Mouse (Mus musculus): ENCODE data around the gene 4930402H24Rik. TPM values are rescaled to one million over a fixed set of nuclear protein-coding genes. Genes with fewer than 3 reads are reported as not detected.
A peak's percentile ranks its signal among the peaks of the same experiment; 100 is the strongest.

4930402H24Rik gene
- polyA plus RNA-seq, 1 experiment from 2014 or later, result 25.9 TPM

DNA sequence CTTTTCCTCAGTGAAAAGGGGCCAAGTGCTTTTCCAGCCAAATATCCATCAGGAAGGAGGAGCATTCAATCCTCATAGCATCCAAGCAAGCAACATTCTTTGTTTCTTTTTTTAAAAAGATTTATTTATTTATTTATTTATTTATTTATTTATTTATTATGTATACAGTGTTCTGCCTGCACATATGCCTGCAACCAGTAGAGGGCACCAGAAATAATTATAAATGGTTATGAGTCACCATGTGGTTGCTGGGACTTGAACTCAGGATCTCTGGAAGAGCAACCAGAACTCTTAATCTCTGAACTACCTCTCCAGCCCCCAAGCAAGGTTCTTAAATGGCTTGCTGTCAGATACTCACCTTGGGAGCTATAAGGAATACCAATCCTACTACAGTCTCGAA lies 93.7 kb downstream of the 4930402H24Rik start:
- H3K27ac ChIP-seq (ENCODE audit: low read length), result no peak overlapping the region
- H3K9ac ChIP-seq (ENCODE audit: low read depth, low read length), result no peak overlapping the region
- WGBS, result 90% methylated on average over 1 of the region's 1 CpGs
- ATAC-seq, result no peak
- 0 out of 2 replicates have a peak, but pooled peaks cover 6% of the 10 kb centered on the region for H3K36me3 ChIP-seq (ENCODE audit: control insufficient read depth, insufficient read depth, low read length)
- no peak overlapping the region for H3K4me3 ChIP-seq (ENCODE audit: low read length)
- H3K4me1 ChIP-seq (ENCODE audit: control insufficient read depth, insufficient read depth, low read length), result no peaks in the 10 kb centered on the region
- H3K4me2 ChIP-seq (ENCODE audit: low read depth, low read length), result no peak overlapping the region
- no peaks in the 10 kb centered on the region for H3K9me3 ChIP-seq (ENCODE audit: control insufficient read depth, low read length)
- H3K27me3 ChIP-seq (replicated peaks; ENCODE audit: control insufficient read depth, insufficient read depth, low read length), result no peaks in the 10 kb centered on the region

GRCm38 (mm10) chr2:130805146-130805545 lies 101.1 kb downstream of the 4930402H24Rik start:
- H3K4me2 ChIP-seq (ENCODE audit: low read depth, low read length), result no peak overlapping the region
- no peak overlapping the region for H3K27ac ChIP-seq (ENCODE audit: low read length)
- no peak overlapping the region for H3K9ac ChIP-seq (ENCODE audit: low read depth, low read length)
- H3K9me3 ChIP-seq (ENCODE audit: control insufficient read depth, low read length), result no peaks in the 10 kb centered on the region
- H3K36me3 ChIP-seq (ENCODE audit: control insufficient read depth, insufficient read depth, low read length), result 0 out of 2 replicates have a peak, but pooled peaks cover 5% of the 10 kb centered on the region
- 99% methylated on average over 3 of the region's 3 CpGs for WGBS
- no peaks in the 10 kb centered on the region for H3K4me1 ChIP-seq (ENCODE audit: control insufficient read depth, insufficient read depth, low read length)
- no peak for ATAC-seq
- no peak overlapping the region for H3K4me3 ChIP-seq (ENCODE audit: low read length)
- H3K27me3 ChIP-seq (replicated peaks; ENCODE audit: control insufficient read depth, insufficient read depth, low read length), result no peaks in the 10 kb centered on the region

- ATAC-seq, result no peak
- Histone ChIP-seq H3K27ac (ENCODE audit: low read length) (no peak overlapping the region), H3K4me1 (ENCODE audit: control insufficient read depth, insufficient read depth, low read length) (no peaks in the 10 kb centered on the region), H3K9me3 (ENCODE audit: control insufficient read depth, low read length) (no peaks in the 10 kb centered on the region), H3K9ac (ENCODE audit: low read depth, low read length) (no peak overlapping the region), H3K27me3 (replicated peaks; ENCODE audit: control insufficient read depth, insufficient read depth, low read length) (no peaks in the 10 kb centered on the region), H3K4me2 (ENCODE audit: low read depth, low read length) (no peak overlapping the region), H3K4me3 (ENCODE audit: low read length) (no peak overlapping the region), H3K36me3 (ENCODE audit: control insufficient read depth, insufficient read depth, low read length) (0 out of 2 replicates have a peak, but pooled peaks cover 5% of the 10 kb centered on the region)
- 74% methylated on average over 25 of the region's 25 CpGs for WGBS
Measured at GRCm38 (mm10) chr2:130803706-130804105, 102.5 kb downstream of the 4930402H24Rik start.

- no peak for ATAC-seq
- no peaks in the 10 kb centered on the region for H3K9me3 ChIP-seq (ENCODE audit: control insufficient read depth, low read length)
- 77% methylated on average over 8 of the region's 8 CpGs for WGBS
- H3K4me3 ChIP-seq (ENCODE audit: low read length), result no peak overlapping the region
- no peak overlapping the region for H3K27ac ChIP-seq (ENCODE audit: low read length)
- H3K9ac ChIP-seq (ENCODE audit: low read depth, low read length), result no peak overlapping the region
- peaks cover 3% of the 10 kb centered on the region; the same call in 1 of the 2 replicates for H3K36me3 ChIP-seq (ENCODE audit: control insufficient read depth, insufficient read depth, low read length)
- no peak overlapping the region for H3K4me2 ChIP-seq (ENCODE audit: low read depth, low read length)
- H3K4me1 ChIP-seq (ENCODE audit: control insufficient read depth, insufficient read depth, low read length), result no peaks in the 10 kb centered on the region
- no peaks in the 10 kb centered on the region for H3K27me3 ChIP-seq (replicated peaks; ENCODE audit: control insufficient read depth, insufficient read depth, low read length)
Measured at GRCm38 (mm10) chr2:130795731-130796130, 110.5 kb downstream of the 4930402H24Rik start.

DNA sequence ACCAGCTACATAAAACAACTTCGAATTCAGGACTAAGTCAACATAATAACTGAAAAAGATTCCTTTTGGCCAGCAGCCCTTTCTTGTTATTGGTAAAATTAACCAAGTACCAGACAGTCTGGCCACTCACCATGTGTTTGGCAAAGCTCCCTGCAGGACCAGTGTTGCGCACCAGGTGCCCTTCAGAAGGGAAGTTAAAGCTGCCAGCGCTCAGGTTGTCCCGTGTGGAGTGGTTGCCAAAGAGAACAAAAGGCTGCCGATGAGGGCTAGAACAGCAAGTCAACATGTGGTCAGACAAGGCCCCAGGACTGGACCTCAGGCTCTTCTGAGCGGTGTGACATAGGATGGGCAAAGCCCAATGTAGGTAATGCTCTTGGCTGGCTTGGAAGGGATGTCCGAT lies 114.5 kb downstream of the 4930402H24Rik start:
- H3K36me3 ChIP-seq (ENCODE audit: control insufficient read depth, insufficient read depth, low read length), result peaks cover 3% of the 10 kb centered on the region; the same call in 1 of the 2 replicates
- ATAC-seq, result no peak
- WGBS, result 93% methylated on average over 7 of the region's 7 CpGs

GRCm38 (mm10) chr2:130789642-130790041 lies 116.6 kb downstream of the 4930402H24Rik start:
- Histone ChIP-seq H3K4me1 (ENCODE audit: control insufficient read depth, insufficient read depth, low read length) (no peaks in the 10 kb centered on the region), H3K27me3 (replicated peaks; ENCODE audit: control insufficient read depth, insufficient read depth, low read length) (no peaks in the 10 kb centered on the region), H3K9ac (ENCODE audit: low read depth, low read length) (no peak overlapping the region), H3K9me3 (ENCODE audit: control insufficient read depth, low read length) (no peaks in the 10 kb centered on the region), H3K27ac (ENCODE audit: low read length) (no peak overlapping the region), H3K4me2 (ENCODE audit: low read depth, low read length) (no peak overlapping the region), H3K36me3 (ENCODE audit: control insufficient read depth, insufficient read depth, low read length) (peaks cover 3% of the 10 kb centered on the region; the same call in 1 of the 2 replicates), H3K4me3 (ENCODE audit: low read length) (no peak overlapping the region)
- no peak for ATAC-seq
- 89% methylated on average over 6 of the region's 6 CpGs for WGBS

More for the DNA sequence above, 114.5 kb downstream of the 4930402H24Rik start:
- H3K27me3 ChIP-seq (replicated peaks; ENCODE audit: control insufficient read depth, insufficient read depth, low read length), result no peaks in the 10 kb centered on the region
- H3K9me3 ChIP-seq (ENCODE audit: control insufficient read depth, low read length), result no peaks in the 10 kb centered on the region
- no peak overlapping the region for H3K9ac ChIP-seq (ENCODE audit: low read depth, low read length)
- H3K27ac ChIP-seq (ENCODE audit: low read length), result no peak overlapping the region
- H3K4me3 ChIP-seq (ENCODE audit: low read length), result no peak overlapping the region
- H3K4me1 ChIP-seq (ENCODE audit: control insufficient read depth, insufficient read depth, low read length), result no peaks in the 10 kb centered on the region
- H3K4me2 ChIP-seq (ENCODE audit: low read depth, low read length), result no peak overlapping the region

DNA sequence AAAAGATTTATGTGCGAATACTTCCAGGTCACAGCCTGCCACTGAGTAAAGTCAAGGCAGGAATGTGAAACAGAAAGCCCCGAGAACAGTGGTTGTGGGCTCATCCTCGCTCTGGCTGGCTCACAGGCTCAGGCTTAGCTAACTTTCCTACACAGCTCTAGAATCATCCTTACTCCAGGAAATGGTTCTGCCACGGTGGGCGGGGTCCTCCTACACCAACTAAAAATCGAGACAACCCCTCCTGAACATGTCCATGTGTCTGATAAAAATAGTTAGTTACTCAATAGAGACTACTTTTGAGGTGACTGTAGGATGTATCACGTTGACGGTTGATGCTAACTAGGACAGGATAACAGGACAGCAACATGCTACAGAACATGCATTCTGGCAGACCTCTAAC lies 117.2 kb downstream of the 4930402H24Rik start:
- no peak overlapping the region for H3K4me3 ChIP-seq (ENCODE audit: low read length)
- H3K4me2 ChIP-seq (ENCODE audit: low read depth, low read length), result no peak overlapping the region
- ATAC-seq, result no peak
- H3K4me1 ChIP-seq (ENCODE audit: control insufficient read depth, insufficient read depth, low read length), result no peaks in the 10 kb centered on the region
- H3K9ac ChIP-seq (ENCODE audit: low read depth, low read length), result no peak overlapping the region
- WGBS, result 86% methylated on average over 8 of the region's 8 CpGs
- no peak overlapping the region for H3K27ac ChIP-seq (ENCODE audit: low read length)
- no peaks in the 10 kb centered on the region for H3K27me3 ChIP-seq (replicated peaks; ENCODE audit: control insufficient read depth, insufficient read depth, low read length)
- peaks cover 5% of the 10 kb centered on the region for H3K36me3 ChIP-seq (ENCODE audit: control insufficient read depth, insufficient read depth, low read length)
- no peaks in the 10 kb centered on the region for H3K9me3 ChIP-seq (ENCODE audit: control insufficient read depth, low read length)

DNA sequence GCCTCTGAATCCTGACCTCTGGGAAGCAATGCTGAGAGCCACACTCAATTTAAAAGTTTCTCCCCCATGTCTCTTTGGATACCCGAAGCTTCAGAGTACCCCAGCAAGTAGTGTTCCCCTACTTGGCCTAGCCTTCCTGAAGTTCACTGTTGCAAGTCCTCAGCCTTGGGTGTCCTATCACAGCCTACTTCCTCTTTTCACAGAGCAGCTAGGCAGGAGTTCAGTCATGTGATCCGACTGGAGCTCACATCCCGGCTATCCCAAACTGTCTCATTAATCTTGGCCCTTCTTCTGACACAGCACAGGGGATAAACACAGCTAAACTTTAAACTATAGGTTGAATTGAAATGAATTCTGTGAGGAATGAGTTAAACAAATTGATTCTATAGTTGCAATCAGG lies 121.3 kb downstream of the 4930402H24Rik start:
- no peak overlapping the region for H3K27ac ChIP-seq (ENCODE audit: low read length)
- H3K4me1 ChIP-seq (ENCODE audit: control insufficient read depth, insufficient read depth, low read length), result no peaks in the 10 kb centered on the region
- ATAC-seq, result no peak
- H3K27me3 ChIP-seq (replicated peaks; ENCODE audit: control insufficient read depth, insufficient read depth, low read length), result no peaks in the 10 kb centered on the region
- 62% methylated on average over 3 of the region's 3 CpGs for WGBS
- no peak overlapping the region for H3K4me3 ChIP-seq (ENCODE audit: low read length)
- H3K9ac ChIP-seq (ENCODE audit: low read depth, low read length), result no peak overlapping the region
- no peak overlapping the region for H3K4me2 ChIP-seq (ENCODE audit: low read depth, low read length)
- no peaks in the 10 kb centered on the region for H3K9me3 ChIP-seq (ENCODE audit: control insufficient read depth, low read length)
- H3K36me3 ChIP-seq (ENCODE audit: control insufficient read depth, insufficient read depth, low read length), result peaks cover 5% of the 10 kb centered on the region

DNA sequence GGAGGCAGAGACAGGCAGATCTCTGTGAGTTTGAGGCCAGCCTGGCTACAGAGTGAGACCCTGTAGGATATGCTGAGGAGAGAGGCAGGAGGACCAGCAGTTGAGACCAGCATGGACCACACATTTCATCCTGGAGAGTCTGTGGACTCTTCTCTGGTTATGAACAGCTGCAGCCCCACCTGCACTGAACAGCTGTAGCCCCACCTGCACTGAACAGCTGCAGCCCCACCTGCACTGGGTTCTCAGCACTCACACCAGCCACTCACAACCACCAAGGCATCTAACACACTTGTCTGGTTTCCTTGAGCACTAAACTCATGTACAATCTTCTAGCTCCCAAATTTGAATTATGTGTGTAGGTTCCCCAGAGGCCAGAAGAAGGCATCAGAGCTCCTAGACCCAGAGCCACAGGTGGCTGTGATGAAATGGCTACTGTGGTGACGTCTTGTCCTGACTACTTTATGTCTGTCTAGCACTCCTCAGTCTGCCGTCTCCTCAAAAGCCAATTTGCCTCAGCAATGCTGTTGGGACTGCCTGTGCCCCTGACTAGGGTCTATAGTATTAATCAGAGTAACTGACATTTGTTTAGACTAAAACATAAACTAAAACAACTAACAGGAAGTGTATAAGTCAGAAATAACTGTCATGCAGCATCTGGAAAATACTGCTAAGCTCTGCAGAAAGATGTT lies 125.4 kb downstream of the 4930402H24Rik start:
- no peak overlapping the region for H3K4me3 ChIP-seq (ENCODE audit: low read length)
- H3K4me2 ChIP-seq (ENCODE audit: low read depth, low read length), result no peak overlapping the region
- H3K36me3 ChIP-seq (ENCODE audit: control insufficient read depth, insufficient read depth, low read length), result peaks cover 5% of the 10 kb centered on the region
- H3K9me3 ChIP-seq (ENCODE audit: control insufficient read depth, low read length), result no peaks in the 10 kb centered on the region
- no peaks in the 10 kb centered on the region for H3K27me3 ChIP-seq (replicated peaks; ENCODE audit: control insufficient read depth, insufficient read depth, low read length)
- 42% methylated on average over 2 of the region's 2 CpGs for WGBS
- H3K27ac ChIP-seq (ENCODE audit: low read length), result no peak overlapping the region
- ATAC-seq, result no peak
- H3K9ac ChIP-seq (ENCODE audit: low read depth, low read length), result no peak overlapping the region
- no peaks in the 10 kb centered on the region for H3K4me1 ChIP-seq (ENCODE audit: control insufficient read depth, insufficient read depth, low read length)

DNA sequence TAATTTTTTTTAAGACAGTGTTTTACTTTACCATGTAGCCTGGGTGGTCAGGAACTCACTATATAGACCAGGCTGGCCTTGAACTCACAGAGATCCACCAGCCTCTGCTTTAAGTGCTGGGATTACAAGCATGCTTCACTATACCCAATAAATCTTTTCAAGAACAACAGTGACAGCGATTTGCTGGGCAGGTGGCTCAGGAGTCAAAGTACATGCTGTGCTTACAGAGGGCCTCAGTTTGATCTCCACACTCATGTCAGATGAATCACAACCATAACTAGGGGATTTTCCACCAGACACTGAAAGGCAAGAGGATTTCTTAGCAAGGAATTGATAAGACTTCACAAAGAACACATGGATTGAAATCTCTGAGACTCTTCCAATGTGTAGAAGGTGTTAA lies 126.3 kb downstream of the 4930402H24Rik start:
- H3K4me2 ChIP-seq (ENCODE audit: low read depth, low read length), result no peak overlapping the region
- H3K9ac ChIP-seq (ENCODE audit: low read depth, low read length), result no peak overlapping the region
- H3K4me1 ChIP-seq (ENCODE audit: control insufficient read depth, insufficient read depth, low read length), result no peaks in the 10 kb centered on the region
- no peak overlapping the region for H3K27ac ChIP-seq (ENCODE audit: low read length)
- peak; percentile 69 for ATAC-seq
- no peak overlapping the region for H3K4me3 ChIP-seq (ENCODE audit: low read length)
- H3K27me3 ChIP-seq (replicated peaks; ENCODE audit: control insufficient read depth, insufficient read depth, low read length), result no peaks in the 10 kb centered on the region
- 45% methylated on average over 1 of the region's 1 CpGs for WGBS
- no peaks in the 10 kb centered on the region for H3K9me3 ChIP-seq (ENCODE audit: control insufficient read depth, low read length)
- peaks cover 5% of the 10 kb centered on the region for H3K36me3 ChIP-seq (ENCODE audit: control insufficient read depth, insufficient read depth, low read length)
